Mouse (Mus musculus) gastrocnemius, postnatal 36 days (tissue): ENCODE measurements at regions not wholly inside any gene's neighbourhood (a gene's known extent, or its start where the extent isn't known, plus 50 kb on each side); places are given as distances from the start of the nearest gene placed in this dataset.
A peak's percentile ranks its signal among the peaks of the same experiment; 100 is the strongest.

Experiments used
- DNase-seq, 2 experiments: peaks; one replicate each; pipeline ENCODE4 v3.0.0; 2022
- intact Hi-C: fragments of 180-260 bp; cut with DNase I; formaldehyde crosslinking; loops from one replicate; pipeline ENCODE4 v1.15.1; 2025

DNA sequence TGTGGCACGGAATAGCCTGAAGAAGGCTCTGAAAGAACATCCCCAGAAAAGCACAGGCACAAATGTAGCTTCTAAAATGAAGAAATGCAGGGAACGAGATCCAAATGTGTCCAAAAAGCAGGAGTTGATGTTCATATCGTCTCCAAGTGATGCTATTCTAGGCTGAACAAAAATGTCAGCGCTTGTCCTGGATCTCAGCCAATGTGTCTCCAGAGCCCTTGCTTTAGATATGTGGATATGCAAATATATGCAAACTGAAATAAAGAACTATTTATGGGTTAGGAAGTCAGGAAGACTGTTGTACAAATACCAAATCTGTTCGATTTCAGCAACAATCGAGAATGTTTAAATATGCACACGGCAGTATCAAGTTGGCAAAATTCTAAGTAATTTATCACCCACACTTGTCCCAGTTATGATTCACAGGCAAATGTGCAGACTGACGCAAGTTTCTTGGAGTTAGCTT is 320.4 kb downstream of the Synb start:
- DNase-seq = no peak
- intact Hi-C loops = no loop called here

DNA sequence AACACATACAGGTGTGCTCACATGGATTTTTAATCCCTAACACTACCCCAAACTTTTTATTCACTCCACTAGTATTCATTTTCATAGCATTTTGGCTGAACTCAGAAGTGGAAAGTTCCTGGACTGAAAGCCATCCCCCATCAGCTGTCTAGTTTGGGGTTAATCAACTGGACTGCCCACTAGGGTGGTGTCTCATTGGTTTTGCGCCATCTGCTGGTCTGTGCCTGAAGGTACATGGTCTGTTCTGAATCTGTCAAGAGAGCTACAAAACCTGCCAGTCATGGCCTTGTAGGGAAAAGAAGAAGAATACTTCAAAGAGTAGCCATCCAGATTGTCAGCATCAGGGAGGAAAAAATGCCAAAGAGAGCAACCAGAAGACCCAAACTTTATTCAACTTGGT is 327.3 kb downstream of the Synb start:
- DNase-seq = peak in 1 of 2 experiments; percentile 16
- intact Hi-C loops = no loop called here

DNA sequence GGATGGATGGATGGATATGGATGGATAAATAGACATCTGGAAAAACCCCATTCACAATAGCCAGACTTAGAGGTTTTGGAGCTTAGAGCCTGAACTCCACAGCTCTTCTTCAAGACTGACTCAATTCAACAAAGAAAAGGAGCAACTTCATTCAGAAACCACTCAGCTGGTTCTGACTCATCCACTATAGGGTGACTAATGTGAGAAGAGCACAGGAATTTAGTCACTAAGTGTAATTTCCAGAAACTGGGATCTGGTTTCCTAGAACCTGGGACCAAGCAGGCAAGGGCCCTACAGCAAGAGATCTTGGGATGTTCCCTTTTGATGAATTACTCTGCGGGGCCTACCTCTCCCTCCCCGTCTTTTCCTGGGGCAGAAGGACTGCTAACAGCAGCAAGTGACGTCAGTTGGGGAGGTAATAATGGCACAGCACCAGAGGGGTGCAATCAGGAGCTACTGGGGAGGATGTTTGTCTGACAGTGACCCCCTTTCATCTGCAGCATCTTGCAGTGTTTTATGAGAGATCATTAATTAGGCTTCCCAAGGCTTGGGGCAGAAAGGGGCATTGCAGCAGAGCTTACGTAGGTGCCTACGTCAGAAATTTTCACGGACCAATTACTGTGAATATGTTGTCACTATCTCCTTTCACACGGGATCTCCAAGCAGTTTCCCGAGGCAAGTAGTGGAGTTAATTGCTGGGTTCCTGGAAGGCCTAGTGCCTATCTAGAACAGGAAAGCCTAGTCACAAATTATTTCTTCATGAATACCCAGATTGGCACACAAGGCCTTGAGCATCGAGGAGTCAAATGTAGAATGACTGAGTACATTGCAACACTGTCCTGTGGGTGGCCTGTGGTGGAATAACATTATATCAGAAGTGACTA is 339.3 kb downstream of the Synb start:
- no peak for DNase-seq
- intact Hi-C loops = no loop called here

DNA sequence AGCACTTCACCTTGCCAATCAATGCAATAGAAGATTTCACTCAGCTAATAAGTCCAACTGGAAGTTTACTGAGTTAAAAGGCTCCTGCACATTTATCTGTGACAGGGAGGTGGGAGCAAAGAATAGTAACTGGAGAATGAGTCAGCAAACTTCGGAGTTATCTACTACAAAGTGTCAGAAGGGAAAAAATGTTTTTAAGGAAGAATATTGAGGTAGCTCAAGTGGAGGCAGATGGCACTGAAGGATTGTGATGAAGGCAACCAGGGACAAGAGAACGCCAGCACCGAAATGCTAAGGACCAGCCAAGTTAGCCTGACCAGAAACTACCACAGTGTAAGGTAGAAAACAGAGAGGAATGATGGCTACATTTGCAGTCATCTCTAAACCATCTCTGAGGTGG is 348.2 kb downstream of the Synb start:
- no peak for DNase-seq
- intact Hi-C loops = no loop called here

DNA sequence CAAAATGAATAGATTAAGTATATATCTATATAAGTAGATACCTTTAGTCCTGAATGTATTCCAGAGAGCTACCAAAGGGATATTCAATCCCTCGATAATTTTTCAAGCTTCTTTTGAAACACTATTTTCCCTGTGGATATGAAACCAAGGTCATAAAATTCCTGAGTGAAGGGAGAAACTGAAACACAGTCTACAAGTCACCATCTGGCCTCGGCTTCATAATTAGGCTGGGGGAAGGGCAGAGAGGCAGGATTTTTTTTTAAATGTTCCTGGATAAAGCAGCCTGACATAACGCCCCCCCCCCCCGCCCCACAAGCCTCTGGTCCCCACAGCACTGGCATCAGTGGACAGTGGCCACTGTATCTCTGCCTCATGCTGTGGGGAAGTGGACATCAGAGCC is 348.7 kb downstream of the Synb start:
- no peak for DNase-seq
- intact Hi-C loops = no loop called here

DNA sequence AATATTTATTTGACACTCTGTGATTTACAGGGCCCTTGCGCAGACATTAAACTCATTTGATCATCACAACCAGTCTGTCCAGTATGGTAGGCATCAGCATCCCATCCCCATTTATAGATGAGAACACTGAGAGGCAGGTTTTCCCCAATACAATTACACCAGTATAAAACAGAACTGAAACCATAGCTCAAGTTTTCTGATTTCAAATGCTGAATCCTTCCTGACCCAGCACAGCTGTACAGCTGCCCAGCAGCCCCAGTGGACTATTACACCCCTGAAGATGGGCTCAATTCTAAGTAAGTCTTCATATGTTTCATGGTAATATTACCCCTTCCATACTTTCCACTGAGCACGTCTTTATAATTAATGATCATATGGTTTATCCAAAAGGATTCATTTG is 352.3 kb downstream of the Synb start:
- intact Hi-C loops = no loop called here
- no peak for DNase-seq

DNA sequence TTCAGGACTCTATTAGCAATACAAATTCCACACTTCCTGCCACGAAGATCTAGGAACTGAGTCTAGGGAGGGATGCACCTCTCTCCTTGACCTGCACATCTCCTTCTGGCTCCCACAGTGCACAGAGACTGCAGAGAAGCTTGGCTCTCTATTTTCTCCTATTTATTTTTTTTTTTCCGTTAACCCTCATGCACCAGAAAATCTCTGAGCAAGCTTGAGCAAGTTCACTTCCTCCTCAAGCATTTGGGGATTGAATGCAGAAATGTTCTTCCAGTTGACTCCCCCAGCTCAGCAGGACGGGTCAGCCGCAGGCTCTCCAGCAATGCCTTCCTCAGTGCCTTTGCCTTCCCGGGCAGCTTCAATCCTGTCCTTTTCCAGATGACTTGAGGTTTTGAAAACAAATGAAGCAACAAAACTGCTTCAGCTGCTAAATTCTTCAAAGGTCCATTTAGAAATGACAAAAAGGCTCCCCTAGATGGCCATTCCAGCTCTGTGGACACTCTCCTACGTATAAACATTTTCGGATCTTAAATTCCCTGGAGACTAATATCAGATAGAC is 352.9 kb downstream of the Synb start:
- intact Hi-C loops = no loop called here
- DNase-seq = no peak

DNA sequence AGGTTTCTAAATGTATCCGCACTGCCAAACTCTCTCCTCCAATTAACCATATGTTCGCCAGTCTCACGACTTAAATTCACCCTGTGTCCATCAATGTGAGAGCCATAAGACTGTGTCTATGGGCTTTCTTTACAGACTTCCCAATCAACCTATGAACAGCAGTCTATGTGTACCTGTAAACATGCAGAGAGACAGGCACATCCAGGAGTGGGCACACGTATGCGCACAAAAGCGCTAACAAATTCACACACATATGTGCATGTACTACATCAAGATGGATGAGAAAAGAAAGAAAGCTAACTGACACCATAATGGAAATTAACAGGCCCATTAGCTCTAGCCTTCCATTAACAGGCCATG is 358.8 kb downstream of the Synb start:
- intact Hi-C loops = no loop called here
- no peak for DNase-seq

DNA sequence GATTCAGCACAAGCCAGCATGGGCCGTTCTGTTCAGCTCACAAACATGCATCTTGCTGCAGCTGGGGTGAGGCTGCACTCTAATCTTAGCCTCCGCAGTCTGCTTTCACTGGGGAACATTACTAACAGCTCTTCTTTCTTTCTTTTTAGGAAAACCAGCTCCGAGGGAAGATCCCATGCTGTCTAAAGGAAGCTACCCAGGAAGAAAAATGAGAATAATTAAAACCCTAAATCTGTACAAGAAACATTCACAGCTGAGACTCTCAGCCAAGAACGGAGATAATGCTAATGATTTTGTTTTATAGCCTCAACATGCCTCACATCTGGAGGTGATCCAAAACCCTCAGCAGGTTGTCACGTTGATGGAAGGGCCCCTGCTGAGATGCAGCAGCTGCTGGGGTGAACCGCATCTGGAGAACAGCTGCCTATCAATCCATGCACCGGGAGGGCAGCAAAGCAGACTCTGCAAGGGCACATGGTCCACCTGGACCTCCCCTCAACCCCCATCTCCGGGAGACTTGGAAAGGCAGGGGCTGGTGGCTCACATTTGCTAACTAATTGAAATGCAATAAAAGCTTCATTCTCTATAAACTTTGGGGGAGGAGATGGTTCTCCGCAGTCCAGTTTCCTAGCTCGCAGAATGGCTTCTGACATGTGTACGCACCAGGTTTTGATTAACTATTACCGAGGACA is 359.3 kb downstream of the Synb start:
- intact Hi-C loops = no loop called here
- DNase-seq = no peak

DNA sequence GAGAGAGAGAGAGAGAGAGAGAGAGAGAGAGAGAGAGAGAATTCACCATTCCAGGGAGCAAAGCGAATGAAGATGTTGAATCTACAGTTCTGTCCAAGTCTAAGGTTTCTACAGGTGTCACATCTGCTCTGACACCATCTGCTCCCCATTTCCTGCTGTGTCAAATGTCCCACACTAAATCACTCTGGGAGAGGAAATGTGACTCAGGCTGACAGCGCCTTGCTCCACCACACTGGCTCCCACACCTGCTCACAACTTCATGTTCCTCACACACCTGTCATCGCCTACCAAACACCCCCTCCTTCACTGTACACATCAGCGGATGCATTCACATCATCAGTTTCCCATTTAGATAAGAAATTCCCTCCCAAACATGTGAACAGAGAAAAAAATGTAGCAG is 366.3 kb downstream of the Synb start:
- intact Hi-C loops = no loop called here

DNA sequence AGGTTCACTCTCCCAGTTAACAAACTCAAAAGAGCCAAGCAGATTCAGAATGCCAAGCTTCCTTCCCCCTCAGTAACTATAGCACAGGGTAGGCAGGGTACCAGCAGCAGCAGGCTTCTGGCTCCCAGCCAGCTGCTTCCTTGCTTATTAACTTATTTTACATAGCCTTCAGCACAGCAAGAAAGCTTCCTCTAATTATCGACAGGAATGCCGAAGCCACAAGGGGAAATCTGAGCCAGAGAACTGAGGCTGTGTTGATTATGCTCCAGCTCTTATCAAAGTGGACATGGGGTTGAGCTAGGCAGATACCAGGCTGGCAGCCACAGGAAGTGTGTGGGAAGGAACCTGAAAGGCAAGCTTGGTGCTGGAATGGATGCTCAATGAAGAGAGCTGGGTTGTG is 371.0 kb downstream of the Synb start:
- intact Hi-C loops = no loop called here
- no peak for DNase-seq

More for the DNA sequence above, 366.3 kb downstream of the Synb start:
- no peak for DNase-seq

DNA sequence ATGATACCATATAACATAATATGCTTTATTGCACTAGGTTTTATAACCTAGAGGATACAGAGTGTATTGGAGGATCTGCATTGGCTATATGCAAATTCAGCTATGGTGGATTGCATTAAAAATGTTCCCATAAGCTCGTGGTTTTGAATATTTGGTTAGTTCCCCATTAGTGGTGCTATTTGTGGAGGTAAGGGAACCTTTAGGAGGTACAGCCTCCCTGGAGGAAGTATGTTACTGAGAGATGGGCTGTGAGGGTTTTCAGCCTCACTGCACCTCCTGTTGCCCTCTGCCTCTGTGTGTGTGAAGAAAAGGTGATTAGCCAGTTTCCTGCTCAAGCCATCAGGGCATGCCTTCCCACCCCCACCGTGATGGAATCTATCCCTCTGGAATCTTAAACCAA is 372.1 kb downstream of the Synb start:
- intact Hi-C loops = no loop called here

DNA sequence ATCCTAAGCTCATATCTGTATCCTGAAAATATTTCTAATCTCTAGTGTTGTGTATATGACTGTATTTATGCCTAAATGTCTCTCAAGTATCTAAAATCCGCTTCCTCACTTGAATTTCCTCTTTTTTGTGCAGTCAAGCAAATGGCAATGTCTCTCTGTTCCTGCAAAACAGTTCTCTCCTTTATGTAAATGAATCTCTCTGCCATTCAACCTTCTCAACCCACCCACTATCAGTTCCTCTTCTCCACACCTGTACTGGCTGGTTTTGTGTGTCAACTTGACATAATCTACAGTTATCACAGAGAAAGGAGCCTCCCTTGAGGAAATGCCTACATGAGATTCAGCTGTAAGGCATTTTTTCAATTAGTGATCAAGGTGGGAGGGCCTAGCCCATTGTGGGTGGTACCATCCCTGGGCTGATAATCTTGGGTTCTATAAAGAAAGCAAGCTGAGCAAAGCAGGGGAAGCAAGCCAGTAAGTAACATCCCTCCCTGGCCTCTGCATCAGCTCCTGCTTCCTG is 375.5 kb downstream of the Synb start:
- no peak for DNase-seq
- intact Hi-C loops = no loop called here

More for the DNA sequence above, 372.1 kb downstream of the Synb start:
- DNase-seq = no peak

DNA sequence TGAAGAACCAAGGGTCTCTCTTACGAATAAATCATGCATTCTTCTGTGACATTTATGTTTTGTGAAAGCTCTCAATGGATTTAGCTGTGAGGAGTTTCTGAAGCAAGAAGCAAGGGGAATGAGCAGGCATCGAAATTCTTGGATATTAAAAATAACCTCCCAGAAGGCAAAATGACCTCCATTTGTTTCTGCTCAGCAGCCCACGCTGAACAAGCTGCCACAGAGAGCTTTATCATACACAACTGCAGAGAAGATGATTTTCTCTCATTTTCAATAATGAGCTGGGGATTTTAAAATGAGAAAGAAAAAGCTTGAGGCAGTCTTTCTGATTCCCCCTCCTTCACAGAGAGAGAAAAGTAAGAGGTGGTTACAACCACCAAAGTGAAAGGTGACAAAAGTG is 394.2 kb downstream of the Synb start:
- intact Hi-C loops = no loop called here
- no peak for DNase-seq

DNA sequence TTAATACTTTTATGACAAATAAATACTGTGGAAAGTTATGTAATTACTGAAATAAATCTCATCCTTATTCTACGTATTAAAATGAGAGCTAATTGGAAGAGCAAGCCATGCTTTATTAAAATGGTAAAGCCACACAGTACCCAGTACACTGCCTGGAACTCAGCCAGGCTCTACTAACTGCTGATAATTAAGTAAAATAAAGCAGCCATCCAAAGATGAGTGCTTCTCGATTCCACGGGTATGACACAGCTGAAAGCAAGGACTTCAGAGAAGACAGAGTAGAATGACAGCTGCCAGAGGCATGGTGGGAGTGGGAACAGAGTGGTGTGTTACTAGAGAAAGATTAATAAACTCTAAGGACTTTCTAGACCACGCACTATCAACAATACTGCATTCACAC is 416.9 kb downstream of the Synb start:
- intact Hi-C loops = no loop called here
- no peak for DNase-seq

DNA sequence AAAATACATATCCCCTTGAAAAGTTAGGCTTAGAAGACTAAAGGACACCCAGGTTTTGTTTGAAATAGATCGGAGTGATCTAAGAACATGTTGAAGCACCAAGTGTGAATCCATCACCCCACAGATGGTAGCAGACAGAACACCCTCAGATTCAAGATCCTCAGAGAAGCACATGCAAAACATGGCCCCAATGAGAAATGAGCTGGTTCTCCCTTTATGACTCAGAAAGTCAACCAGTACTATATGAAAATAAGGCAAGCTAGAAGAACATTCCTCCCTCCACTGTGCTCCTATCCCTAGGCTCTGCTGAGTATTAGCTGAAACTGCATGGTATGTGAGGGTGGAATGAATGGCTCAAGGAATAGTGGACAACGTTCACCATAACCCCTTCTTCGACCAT is 433.0 kb downstream of the Synb start:
- no peak for DNase-seq
- intact Hi-C loops = no loop called here

DNA sequence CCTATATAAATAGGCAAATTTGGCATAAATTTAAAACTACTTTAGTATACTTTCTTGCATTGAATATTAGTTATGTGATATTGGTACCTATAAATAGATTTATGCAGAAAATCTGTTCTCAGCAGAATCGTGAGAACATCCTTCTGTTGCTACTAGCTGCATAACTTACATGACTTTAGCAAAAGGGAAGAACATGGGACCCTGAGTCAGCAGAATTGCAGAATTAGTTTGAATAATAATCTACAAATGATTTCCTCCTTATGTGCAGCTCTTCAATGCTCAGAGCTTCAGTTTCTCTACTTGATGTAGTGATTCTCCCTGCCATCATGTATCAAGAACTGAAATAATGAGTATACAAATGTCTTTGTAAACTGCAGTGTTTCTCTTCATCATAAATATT is 436.2 kb downstream of the Synb start:
- intact Hi-C loops = no loop called here
- no peak for DNase-seq

DNA sequence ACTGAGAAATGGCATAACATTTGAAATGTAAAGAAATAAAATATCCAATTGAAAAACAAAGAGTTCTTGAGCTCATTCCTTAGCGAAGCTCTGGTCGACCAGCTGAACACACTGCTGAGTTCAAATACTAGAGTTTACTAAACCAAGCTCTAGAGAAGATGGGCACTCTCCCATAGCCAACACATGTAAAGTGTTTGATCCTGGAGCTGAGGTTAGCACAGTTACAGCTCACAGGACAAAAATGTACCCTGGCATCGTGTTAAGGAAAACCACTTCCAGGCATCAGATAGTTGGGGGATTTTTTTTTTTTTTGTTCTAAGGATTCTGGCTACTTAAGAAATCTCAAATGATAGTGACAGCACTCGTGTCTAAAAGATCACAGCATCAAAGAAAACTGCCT is 445.6 kb downstream of the Synb start:
- intact Hi-C loops = no loop called here
- DNase-seq = no peak

DNA sequence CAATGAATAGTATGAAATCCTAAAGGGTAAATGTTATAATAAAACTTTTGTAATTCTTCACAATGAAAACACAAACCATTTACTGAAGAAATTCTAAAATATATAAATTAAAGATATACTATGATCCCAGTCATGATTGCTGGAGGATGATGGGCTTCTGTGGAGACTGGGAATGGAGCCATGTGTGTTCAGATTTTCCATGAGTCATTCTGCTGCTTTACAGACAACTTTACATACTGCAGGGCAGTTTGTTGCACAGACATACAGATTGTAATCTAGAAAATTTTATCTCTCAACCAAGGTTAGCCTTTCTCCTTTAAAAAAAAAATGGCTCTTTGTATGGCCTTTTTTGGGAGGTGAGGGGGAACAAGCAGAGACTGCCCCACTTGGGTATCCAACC is 446.5 kb downstream of the Synb start:
- intact Hi-C loops = no loop called here
- DNase-seq = no peak

DNA sequence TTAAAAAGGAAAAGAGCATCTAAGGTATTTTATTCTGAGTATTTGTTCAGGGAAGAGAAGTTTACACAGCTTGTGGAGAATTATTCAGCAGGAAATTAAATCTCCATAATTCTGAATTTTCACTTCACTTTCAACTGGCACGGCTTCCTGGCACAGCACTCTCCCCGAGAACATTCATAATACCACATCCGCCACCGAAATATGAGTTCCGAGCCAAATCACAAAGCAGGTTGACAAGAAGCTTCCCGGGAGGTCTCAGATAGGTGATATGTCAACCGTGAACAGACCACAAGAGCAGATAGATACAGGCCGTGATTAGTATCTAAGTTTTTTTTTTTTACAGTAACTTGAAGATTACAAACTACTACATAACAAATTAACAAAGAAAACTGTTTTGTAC is 473.9 kb downstream of the Synb start:
- DNase-seq = no peak
- intact Hi-C loops = no loop called here

DNA sequence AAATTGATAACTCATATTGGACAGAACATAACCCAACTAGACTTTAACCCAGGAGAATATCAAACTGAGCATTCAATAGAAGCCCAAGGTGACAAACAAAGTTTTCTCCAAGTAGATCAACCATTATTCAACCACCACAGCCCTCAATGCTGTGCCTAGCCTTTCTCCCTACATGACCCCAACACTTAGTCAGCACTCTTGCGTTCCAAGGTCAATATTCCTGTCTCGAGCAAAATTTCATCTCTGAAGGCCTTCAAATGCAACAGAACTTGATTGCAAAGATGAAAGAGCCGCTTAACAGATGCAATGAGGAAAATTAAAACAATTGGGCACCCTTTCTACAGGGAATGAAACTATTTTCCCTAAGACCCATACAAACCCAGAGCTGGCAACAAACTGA is 485.1 kb downstream of the Synb start:
- DNase-seq = no peak
- intact Hi-C loops = no loop called here

DNA sequence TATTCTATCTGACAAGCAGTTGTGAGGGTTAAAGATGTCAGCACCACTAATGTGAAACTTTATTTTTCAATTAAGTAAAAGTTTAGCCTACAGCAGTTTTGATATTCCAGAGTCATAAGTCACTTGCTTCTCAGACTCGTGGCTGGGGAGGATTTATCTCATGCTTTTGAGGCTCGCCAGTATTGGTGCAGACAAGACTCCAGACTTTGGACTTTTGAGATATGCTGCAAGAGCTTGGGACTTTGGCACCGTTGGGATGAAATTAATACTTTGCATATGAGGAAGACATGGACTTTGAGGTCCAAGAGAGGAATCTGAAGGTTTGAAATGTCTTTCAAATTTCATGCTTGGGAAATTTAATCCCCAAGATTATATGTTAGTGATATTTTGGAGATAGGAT is 486.2 kb downstream of the Synb start:
- intact Hi-C loops = no loop called here
- no peak for DNase-seq
